In genomic region chr2:152825713-152826112, GRCm38 (mm10) we compare ENCODE assay signal across 8 mouse cellular contexts. TPM values are rescaled to one million over a fixed set of nuclear protein-coding genes. Genes with fewer than 3 reads are reported as not detected.
A peak's percentile ranks its signal among the peaks of the same experiment; 100 is the strongest.
DNase-seq lines count a peak whose midpoint lies in the region; ATAC-seq and TF ChIP-seq lines count a peak whose summit lies in the region.

No protein-coding gene starts in this region.

- H3K36me3 ChIP-seq in hindbrain, embryonic 12.5 days: peaks cover 6% of the 10 kb centered on the region; the same call in 1 of the 2 replicates
- no peaks in the 10 kb centered on the region for H3K36me3 ChIP-seq in hindbrain, embryonic 11.5 days (ENCODE audit: control insufficient read depth, insufficient read depth, low read length)
- H3K36me3 ChIP-seq in thymus, adult 2 months (ENCODE audit: control insufficient read depth, insufficient read depth, low read length): peaks cover 20% of the 10 kb centered on the region; the same call in 1 of the 2 replicates
- no peaks in the 10 kb centered on the region for H3K36me3 ChIP-seq in hindbrain, postnatal 0 days (ENCODE audit: insufficient read depth, low read length)

- 0 out of 2 replicates have a peak overlapping the region, but pooled peaks have one; percentile 6 for H3K4me2 ChIP-seq in hindbrain, embryonic 12.5 days (replicated peaks)
- H3K4me2 ChIP-seq in hindbrain, embryonic 11.5 days (replicated peaks; ENCODE audit: low read depth, low read length): no peak overlapping the region
- peak overlapping the region; percentile 84; the same call in 1 of the 2 replicates for H3K4me2 ChIP-seq in hindbrain, postnatal 0 days (ENCODE audit: low read depth, low read length)

- WGBS in hindbrain, embryonic 12.5 days: 93% methylated on average over 2 of the region's 2 CpGs
- WGBS in hindbrain, embryonic 11.5 days: 86% methylated on average over 2 of the region's 2 CpGs
- WGBS in thymus, adult 2 months: 28% methylated on average over 2 of the region's 2 CpGs
- WGBS in hindbrain, postnatal 0 days: 94% methylated on average over 2 of the region's 2 CpGs

- TF ChIP-seq CTCF in thymus, adult 2 months (IDR thresholded peaks at IDR 0.05; ENCODE audit: borderline replicate concordance, control insufficient read depth, extremely low read depth, insufficient read depth, low read length, poor library complexity): no peak
- TF ChIP-seq CTCF in hindbrain, postnatal 0 days (IDR thresholded peaks at IDR 0.05; ENCODE audit: low read depth): no peak

- ATAC-seq in hindbrain, embryonic 12.5 days (ENCODE audit: low FRiP score): no peak
- no peak for ATAC-seq in hindbrain, embryonic 11.5 days (ENCODE audit: low FRiP score)
- no peak for ATAC-seq in hindbrain, postnatal 0 days
- 0 out of 2 replicates have a peak, but pooled peaks have one; percentile 18 for ATAC-seq in neutrophil, adult 5-6 weeks (ENCODE audit: extremely low read depth, insufficient number of reproducible peaks, low FRiP score, poor library complexity, severe bottlenecking)

- no peak overlapping the region for H3K27ac ChIP-seq in hindbrain, embryonic 12.5 days
- no peak overlapping the region for H3K27ac ChIP-seq in hindbrain, embryonic 11.5 days (ENCODE audit: low read depth, low read length)
- no peak overlapping the region for H3K27ac ChIP-seq in thymus, adult 2 months (ENCODE audit: control insufficient read depth, insufficient read depth, low read length)
- H3K27ac ChIP-seq in hindbrain, postnatal 0 days: no peak overlapping the region

- H3K4me3 ChIP-seq in hindbrain, embryonic 12.5 days: no peak overlapping the region
- H3K4me3 ChIP-seq in hindbrain, embryonic 11.5 days (ENCODE audit: low read depth, low read length): no peak overlapping the region
- peak overlapping the region; percentile 6; the same call in 1 of the 2 replicates for H3K4me3 ChIP-seq in thymus, adult 2 months (ENCODE audit: control insufficient read depth, insufficient read depth, low read length)
- no peak overlapping the region for H3K4me3 ChIP-seq in hindbrain, postnatal 0 days (ENCODE audit: low read length)

- peaks cover 67% of the 10 kb centered on the region for H3K4me1 ChIP-seq in hindbrain, embryonic 12.5 days
- H3K4me1 ChIP-seq in hindbrain, embryonic 11.5 days (replicated peaks; ENCODE audit: control insufficient read depth, insufficient read depth, low read length): peaks cover 12% of the 10 kb centered on the region
- peaks cover 38% of the 10 kb centered on the region for H3K4me1 ChIP-seq in thymus, adult 2 months (replicated peaks; ENCODE audit: control insufficient read depth, insufficient read depth, low read length)
- peaks cover 48% of the 10 kb centered on the region for H3K4me1 ChIP-seq in hindbrain, postnatal 0 days (ENCODE audit: insufficient read depth, low read length)

- H3K27me3 ChIP-seq in hindbrain, embryonic 12.5 days: no peaks in the 10 kb centered on the region
- H3K27me3 ChIP-seq in hindbrain, embryonic 11.5 days (ENCODE audit: control insufficient read depth, insufficient read depth, low read length): no peaks in the 10 kb centered on the region
- no peaks in the 10 kb centered on the region for H3K27me3 ChIP-seq in thymus, adult 2 months (ENCODE audit: control insufficient read depth, insufficient read depth, low read length)
- H3K27me3 ChIP-seq in hindbrain, postnatal 0 days (ENCODE audit: insufficient read depth, low read length): no peaks in the 10 kb centered on the region

- no peak for TF ChIP-seq POLR2A in thymus, adult 2 months (IDR thresholded peaks at IDR 0.05; ENCODE audit: control insufficient read depth, extremely low read depth, insufficient read depth, low read length, poor library complexity)

- no peak for DNase-seq in hindbrain, embryonic 11.5 days (ENCODE audit: low spot score)
- no peak for DNase-seq in thymus, adult 2 months
- DNase-seq in thymus, adult 18-20 months: no peak
- DNase-seq in hindbrain, postnatal 0 days (ENCODE audit: low spot score): no peak
- DNase-seq in kidney, postnatal 4 days: no peak
- no peak for DNase-seq in urinary bladder, adult 18-20 months (ENCODE audit: low spot score in 2 of 2)

- H3K9ac ChIP-seq in hindbrain, embryonic 12.5 days: no peak overlapping the region
- H3K9ac ChIP-seq in hindbrain, embryonic 11.5 days (ENCODE audit: low read depth, low read length): no peak overlapping the region
- H3K9ac ChIP-seq in hindbrain, postnatal 0 days (replicated peaks; ENCODE audit: low read length): no peak overlapping the region

- H3K9me3 ChIP-seq in hindbrain, embryonic 12.5 days (replicated peaks): no peaks in the 10 kb centered on the region
- H3K9me3 ChIP-seq in hindbrain, embryonic 11.5 days (ENCODE audit: control insufficient read depth, low read length): no peaks in the 10 kb centered on the region
- no peaks in the 10 kb centered on the region for H3K9me3 ChIP-seq in hindbrain, postnatal 0 days (ENCODE audit: low read length)

RNA-seq across cellular contexts. Expression of gene Bcl2l1, which starts 5.8 kb away (rescaled TPM):
- polyA plus RNA-seq in hindbrain, embryonic 12.5 days (2016; fragmentation: Nextera tagmentation; extraction: Ambion mirVana): 155 and 166 TPM in 2 replicates
- 129 and 134 TPM in 2 replicates for polyA plus RNA-seq in hindbrain, embryonic 11.5 days (2014; fragmentation: Nextera tagmentation; extraction: Ambion mirVana)
- 205 and 207 TPM in 2 replicates for polyA plus RNA-seq in thymus, adult 2 months (2012; rRNA removed)
- total RNA-seq in hindbrain, postnatal 0 days (2014; rRNA removed): 130 and 135 TPM in 2 replicates
- 110 and 123 TPM in 2 replicates for polyA plus RNA-seq in hindbrain, postnatal 0 days (2015; fragmentation: Nextera tagmentation; extraction: Ambion mirVana)
- 25.9 and 28.7 TPM in 2 replicates for total RNA-seq in neutrophil, adult 5-6 weeks (2017)

RNA-seq across cellular contexts. Expression of gene Tpx2, which starts 22.1 kb away (rescaled TPM):
- polyA plus RNA-seq in hindbrain, embryonic 12.5 days (2016; fragmentation: Nextera tagmentation; extraction: Ambion mirVana): 81.5 and 87.9 TPM in 2 replicates
- 139 and 140 TPM in 2 replicates for polyA plus RNA-seq in hindbrain, embryonic 11.5 days (2014; fragmentation: Nextera tagmentation; extraction: Ambion mirVana)
- 16.1 and 19.1 TPM in 2 replicates for polyA plus RNA-seq in thymus, adult 2 months (2012; rRNA removed)
- 8.1 and 15.6 TPM in 2 replicates for total RNA-seq in hindbrain, postnatal 0 days (2014; rRNA removed)
- 14.3 and 21.0 TPM in 2 replicates for polyA plus RNA-seq in hindbrain, postnatal 0 days (2015; fragmentation: Nextera tagmentation; extraction: Ambion mirVana)
- 0.70 and 0.74 TPM in 2 replicates for total RNA-seq in neutrophil, adult 5-6 weeks (2017)
